Mouse (Mus musculus) 3T3-L1 (cell line): ENCODE results near the gene Tchp.
A peak's percentile ranks its signal among the peaks of the same experiment; 100 is the strongest.

Experiments
- DNase-seq: peaks from one replicate; pipeline ENCODE4 v3.0.0-alpha.2; 2015; ENCODE audit warnings: low read depth, low spot score

Tchp gene

DNA sequence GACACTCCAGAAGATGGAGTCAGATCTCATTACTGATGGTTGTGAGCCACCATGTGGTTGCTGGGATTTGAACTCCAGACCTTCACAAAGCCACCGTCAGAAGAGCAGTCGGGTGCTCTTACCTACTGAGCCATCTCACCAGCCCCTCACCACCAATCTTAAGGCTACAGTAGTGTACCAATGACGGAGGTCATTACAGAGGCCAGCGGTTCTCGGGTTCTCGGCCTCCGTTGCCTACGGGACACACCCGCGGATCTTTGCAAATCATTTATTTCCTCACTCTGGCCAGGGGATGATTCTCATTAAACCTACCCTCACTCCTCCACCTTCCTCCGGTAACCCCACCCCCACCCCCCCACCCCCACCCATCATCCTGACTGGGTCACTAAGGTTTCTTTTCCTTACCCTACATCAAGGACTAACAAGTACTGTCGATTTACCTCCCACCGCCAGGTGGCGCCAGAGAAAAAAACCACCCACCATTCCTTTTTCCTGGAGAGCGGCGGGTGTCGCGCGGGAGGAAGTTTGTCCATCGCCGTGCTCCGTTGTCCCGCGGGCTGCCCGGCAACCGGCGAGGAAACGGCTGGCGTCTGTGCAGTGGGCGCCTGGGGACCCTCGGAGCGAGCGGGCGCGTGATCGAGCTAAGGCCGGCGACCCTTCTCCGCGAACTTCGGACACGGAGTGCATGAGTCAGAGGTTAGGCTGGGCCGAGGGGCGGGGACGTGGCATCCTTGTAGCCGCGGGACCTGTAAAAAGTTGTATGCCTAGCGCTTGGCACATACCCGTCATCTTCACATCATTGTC, at the start of gene Tchp:
Tchp (plus strand) TSS at position 496 of the 804 bp plus-strand sequence.
- peak; percentile 98 for DNase-seq

DNA sequence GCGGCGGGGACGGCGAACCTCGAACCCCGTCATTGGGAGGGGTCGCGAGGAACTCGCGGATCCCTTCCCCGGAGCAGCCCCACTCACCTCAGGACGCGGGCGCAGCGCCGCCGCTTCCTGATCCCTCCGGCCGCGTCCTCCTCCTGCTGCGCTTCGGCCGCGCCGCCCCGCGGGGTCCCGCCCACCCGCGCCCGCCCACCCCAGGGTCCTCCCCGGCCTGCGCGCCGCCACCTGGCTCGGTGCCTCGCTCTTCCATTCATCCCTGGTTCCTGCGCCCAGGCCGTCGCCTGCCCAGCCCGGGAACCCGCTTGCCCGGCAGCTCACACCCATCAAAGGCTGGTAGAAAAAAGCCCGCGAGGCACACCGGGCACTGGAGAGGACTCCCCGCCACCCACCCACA, 49.3 kb upstream of the Tchp start, which contains the start of gene Trpv4:
Trpv4 (minus strand) TSS at position 167 of the 400 bp plus-strand sequence.
- no peak for DNase-seq

DNA sequence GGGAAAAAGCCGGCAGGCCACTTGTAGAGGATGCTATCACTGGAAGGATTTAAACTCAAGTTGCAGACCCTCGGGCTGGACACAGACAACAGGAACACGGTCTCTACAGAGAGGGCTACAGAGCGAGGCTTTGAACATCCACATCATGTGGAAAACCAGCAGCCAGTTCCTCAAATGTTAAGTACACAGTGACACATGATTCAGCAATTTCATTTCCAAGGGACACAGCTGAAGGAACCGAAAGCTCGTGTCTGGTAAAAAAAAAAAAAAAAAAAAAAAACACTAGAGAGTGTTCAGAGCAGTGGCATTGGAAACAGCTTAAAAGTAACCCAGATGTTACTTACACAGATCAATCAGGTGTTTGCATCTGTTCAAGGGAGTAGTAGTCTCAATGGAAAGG, 46.5 kb upstream of the Tchp start:
- no peak for DNase-seq

DNA sequence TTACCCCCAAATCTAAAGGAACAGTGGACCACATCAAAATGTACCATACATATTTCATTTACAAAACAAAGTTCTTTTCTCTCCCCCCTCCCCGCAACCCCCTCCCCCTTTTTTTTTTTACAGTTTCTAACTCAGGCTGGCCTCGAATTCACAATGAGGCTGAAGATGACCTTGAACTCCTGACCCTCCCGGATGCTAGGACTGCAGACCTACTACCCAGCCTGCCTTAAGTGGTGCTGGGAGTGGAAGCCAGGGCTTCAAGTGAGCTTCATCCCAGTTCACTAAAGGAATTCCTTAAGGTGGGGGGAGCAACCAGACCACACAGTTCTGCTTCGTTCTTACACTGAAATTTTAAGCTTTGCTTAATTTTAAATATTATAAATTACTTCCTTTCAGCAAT, 43.4 kb upstream of the Tchp start:
- no peak for DNase-seq

DNA sequence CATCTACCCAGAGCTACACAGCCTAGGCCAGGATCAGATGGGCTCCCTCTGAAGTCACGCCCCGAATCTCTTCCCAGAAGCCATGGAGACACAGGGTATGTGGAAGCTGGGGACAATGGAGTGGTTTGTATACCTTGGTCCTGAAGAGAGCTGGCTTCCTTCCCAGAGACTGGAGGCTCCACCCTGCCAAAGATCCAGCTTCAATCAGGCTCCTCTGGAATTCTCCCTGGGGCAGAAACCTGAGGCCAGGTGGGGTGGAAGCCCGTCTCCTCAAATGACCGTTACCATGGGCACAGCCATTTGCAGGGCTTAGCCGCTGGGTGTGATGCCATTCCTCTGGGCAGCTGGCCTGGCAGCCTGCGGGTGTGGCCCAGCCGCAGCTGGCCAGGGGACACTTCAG, 42.8 kb upstream of the Tchp start:
- DNase-seq: peak; percentile 72

DNA sequence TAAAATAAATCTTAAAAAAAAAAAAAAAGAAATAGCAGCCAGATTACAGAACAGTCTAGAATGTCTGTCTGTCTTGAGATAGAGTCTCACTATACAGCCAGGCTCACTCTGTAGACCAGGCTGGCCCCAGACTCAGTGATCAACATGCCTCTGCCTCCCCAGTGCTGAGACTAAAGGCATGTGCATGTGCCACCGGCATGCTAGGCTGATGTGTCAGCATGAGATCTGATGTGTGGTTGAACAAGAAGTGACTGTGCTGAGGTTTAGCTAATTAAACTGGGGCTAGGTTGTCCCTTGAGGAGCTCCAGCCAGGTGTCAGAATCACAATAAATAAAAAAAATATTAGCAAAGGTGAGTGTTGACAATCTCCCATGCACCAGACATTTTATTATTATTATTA, 40.9 kb upstream of the Tchp start:
- DNase-seq: peak; percentile 35

DNA sequence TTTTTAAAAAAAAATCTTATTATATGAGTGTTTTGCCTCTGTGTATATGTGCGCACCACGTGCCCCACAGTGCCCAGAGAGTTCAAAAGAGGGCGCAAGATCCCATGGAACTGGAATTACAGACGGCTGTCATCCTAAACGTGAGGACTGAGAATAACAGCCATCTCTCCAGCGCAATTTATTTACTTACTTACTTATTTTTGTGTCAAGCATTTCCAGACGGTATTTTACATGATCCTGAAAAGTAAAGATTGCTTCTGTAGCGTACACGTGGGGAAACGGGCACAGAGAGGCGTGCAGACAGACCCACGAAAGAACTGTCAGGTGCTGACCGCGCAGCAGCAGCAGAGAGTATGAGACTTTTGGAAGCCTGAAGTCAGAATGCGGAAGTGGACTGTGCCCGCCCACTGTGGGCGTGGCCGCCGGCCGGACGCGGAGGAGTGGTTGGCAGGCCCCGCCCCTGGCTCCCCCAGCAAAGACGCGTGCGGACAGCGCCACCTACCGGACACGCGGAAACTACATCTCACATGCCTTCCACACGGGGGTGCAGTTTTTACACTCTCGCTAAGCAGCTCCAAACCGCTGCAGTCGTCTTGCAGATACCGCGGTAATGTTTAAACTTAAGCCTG, 40.2 kb upstream of the Tchp start:
- peak; percentile 99 for DNase-seq

DNA sequence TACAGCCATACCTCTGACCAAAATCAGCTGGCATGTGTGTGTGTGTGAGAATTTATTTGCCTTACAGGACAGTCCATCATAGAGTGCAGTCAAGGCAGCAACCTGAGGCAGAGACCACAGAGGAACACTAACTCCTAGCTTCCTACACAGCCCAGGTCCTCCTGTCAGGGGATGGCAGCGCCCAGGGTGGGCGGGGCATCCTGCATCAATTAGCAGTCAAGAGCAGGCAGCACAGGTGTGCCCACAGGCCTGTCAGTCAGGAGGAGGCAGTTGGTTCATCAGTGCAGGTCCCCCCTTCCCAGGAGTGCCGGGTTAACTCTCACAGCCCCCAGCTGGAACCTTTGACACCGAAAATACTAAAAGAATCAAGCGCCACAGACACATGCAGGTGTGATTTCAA, 38.5 kb upstream of the Tchp start:
- DNase-seq: no peak

DNA sequence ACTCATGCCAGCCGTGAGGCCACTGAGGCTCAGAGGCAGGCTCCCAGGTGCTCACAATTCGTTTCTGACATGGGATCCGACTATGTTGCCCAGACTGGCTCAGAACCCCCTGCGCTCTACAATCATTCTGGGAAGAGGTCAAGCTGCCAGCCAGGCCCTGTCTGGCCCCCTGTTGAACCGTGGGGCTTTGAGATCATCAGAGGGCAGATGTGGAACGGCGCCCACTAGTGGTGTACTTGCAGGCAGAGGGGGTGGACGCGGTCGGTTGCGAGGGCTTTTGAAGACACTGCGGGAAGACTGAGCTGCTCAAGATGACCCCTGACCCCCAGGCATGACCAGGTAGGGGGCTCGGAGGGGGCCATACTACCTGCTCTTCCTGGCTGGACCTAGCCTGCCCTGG, 34.4 kb upstream of the Tchp start:
- no peak for DNase-seq

DNA sequence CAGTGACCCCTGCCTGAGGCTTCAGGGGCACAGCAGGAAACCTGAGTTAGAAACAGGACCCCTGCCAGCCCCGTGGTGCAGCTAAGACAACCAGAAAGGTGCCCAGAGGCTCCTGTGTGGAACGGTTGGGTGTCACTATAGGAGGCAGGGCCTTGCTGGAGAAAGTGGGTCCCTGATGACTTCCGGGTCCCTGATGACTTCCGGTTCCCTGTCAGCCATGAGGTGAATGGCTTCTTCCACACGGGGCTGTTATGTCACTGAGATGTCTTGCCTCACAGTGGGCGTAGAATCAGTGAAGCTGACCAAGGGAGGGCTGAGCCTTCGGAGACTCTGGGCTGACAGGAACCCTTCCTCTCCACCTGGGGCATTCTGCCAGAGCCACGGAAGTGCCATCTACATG, 33.0 kb upstream of the Tchp start:
- DNase-seq: no peak

DNA sequence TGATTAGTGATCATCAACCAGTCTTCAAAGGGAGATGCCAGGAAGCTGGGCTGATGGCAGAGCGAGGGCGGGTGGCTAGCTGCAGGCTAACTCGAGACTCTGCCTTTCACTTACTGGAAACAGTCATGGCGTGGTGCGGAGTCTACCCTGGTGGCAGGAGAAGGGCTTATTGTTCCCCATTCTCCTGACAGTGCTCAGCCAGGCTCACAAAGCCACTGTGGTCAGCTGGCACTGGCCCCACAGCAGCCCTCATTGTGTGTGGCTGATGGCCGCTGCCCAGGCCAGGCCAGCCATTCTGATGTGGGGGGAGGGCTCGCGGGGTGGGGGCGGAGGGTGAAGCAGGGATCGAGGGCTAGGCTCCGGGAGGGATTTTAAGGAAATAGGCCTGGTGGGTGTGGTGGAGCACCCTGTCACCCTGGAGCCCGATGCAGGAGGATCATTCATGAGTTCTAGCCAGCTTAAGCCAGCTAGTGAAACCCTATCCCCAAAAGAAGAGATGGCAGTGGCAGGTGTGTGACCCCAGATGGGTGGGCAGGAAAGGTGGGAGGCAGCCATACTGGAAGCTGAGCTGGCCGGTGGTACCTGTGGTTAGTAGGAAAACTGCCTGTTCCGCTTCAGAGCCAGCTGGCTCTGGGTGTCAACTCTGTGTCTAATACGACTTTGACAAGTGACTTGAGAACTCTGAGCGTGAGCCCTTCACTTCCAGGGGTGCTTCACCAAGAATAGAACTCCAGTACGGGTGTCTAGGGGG, 27.5 kb upstream of the Tchp start:
- no peak for DNase-seq

DNA sequence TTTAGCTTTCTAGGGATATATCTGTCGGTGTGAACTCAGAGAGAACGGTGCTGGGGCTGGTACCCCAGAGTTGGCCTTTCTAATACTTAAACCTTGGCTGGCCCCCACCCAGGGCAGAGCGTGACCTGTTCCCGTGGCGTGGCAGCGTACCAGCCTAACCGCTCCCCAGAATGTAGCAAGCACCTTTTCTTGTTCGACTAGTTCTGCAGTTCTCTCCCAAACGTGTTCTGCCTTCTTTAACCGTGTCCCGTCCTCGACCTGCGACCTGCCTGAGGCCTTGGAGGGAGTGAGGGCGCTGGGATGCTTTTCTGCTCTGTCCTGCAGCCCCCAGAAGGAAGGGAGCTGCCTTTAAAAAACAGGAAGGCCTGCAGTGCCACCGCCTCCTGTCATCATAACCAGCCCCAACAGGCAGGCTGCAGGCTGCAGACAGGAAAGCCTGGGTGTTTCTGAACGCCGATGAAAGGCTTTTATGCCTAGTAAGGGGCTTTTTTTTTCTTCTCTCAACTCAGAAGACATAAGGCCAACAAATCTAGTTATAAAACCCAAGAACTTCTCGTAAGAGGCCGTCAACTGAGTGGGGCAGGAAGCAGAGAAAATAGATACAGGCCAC, 26.8 kb upstream of the Tchp start:
- no peak for DNase-seq

DNA sequence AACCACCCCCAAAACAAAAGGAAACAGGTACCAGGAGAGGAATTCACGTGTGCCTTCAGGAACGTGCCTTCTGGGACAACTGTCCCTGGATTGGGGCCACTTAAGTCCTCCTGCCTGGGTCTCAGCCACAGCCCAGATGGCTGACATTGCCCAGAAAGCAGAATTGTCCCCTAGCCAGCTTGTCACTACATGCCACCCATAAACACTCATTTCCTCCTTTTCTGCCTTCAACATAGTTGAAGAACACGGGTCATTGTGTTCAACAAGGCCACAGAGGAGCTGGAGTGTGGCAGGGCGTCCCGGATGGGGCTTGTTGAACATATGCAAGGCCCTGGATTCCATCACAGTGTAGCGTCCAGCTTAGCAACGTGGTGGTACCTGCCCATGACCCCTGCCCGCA, 25.8 kb upstream of the Tchp start:
- no peak for DNase-seq

DNA sequence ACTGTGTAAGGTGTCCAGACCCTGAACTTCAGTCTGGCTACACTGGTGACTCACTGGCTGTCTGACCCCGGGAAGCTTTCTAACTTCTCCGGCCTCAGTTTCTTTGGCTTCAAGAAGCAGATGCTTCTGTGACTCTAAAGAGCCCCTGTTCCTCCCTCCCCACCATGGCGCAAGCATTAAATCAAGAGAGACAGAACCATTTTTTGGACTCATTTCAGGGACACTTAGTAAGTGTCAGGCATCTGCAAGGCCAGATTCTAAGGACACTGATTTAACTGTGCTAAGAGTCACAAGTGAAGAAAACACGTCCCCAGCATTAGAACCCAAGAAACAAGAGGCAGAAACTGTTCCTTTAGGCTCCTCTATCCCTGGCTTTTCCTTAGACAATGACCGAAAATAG, 21.6 kb upstream of the Tchp start:
- DNase-seq: no peak

DNA sequence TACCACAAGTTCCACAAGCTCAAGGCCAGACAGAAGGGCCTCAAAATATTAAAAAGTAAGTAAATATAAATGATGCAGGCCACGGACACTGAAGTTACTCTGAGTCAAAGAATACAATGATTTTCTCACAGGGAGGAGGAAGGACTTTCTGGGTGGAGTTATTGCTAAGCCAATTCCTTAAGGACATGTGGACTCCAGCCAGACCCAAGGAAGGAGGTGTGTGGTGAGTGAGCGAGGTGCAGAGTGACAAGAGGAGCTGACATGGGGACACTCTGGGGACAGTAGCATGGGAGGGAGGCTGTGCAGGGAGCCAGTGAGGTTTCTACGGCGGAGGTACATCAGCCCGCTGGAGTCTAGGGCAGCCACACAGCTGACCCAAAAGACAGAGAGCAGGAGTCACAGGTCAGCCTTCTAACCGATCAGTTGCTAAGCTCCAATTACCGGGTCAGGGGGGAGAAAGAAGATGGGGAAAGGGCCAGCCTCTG, 20.8 kb upstream of the Tchp start:
- DNase-seq: no peak

DNA sequence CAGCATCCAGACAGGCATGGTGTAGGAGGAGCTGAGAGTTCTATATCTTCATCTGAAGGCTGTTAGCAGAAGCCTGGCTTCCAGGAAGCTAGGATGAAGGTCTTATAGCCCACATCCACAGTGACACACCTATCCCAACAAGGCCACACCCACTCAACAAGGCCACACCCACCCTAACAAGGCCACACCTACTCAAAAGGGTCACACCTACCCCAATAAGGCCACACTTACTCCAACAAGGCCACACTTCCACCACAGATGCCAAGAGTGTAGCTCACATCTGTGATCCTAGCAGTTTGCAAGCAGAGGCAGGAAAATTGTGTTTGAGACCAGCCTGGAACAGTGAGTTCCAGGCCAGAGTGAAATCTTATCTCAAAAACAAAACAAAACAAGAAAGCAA, 19.7 kb upstream of the Tchp start:
- no peak for DNase-seq

DNA sequence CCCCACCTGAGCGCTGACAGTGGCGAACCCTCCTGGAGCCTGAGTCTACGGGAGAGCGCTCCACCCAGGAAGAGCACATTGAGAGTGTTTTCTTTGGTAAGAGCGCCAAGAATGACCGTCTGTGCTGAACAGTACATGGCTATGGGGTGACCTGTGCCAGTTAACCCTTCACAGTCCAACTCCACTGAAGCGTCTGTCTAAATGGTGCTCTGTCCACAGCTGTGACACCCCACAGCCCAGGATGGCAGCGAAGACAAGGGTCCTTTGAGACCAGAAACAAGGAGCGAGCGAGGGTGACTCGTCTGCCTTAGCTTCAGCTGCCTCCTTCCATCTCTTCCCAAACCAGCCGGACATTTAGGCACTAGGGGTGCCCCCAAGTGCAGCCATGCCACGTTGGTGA, 18.9 kb upstream of the Tchp start:
- no peak for DNase-seq

DNA sequence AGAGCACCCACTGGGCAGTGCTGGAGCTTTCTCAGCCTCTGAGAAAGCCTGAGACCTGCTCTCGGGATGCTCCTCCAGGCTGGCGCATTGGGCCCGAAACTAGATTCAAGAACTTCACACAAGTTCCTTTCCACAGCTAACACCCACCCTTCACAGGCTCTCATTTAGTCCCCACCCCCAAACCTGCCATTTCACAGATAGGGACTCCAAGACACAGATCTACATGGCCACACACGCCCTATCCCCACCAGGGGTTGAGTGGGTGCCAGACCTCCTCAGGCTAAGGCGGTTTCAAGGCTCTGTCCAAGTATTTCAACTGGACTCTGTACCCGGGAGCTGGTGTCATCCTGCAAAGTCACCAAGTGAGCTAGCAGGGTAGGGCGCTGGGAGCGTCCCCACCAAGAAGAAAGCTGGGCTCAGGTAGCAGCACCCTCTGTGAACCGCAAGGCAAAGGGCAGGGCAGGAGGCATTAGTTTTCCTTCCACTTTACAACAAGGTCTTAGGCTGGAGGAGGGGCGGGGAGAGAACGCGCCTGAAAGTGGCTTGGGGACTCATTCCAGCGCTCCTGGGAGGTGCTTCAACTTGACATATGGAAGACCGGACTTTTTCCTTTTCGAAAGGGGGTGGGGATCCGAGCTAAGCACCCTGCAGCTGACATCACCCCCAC, 17.7 kb upstream of the Tchp start:
- DNase-seq: peak; percentile 43

DNA sequence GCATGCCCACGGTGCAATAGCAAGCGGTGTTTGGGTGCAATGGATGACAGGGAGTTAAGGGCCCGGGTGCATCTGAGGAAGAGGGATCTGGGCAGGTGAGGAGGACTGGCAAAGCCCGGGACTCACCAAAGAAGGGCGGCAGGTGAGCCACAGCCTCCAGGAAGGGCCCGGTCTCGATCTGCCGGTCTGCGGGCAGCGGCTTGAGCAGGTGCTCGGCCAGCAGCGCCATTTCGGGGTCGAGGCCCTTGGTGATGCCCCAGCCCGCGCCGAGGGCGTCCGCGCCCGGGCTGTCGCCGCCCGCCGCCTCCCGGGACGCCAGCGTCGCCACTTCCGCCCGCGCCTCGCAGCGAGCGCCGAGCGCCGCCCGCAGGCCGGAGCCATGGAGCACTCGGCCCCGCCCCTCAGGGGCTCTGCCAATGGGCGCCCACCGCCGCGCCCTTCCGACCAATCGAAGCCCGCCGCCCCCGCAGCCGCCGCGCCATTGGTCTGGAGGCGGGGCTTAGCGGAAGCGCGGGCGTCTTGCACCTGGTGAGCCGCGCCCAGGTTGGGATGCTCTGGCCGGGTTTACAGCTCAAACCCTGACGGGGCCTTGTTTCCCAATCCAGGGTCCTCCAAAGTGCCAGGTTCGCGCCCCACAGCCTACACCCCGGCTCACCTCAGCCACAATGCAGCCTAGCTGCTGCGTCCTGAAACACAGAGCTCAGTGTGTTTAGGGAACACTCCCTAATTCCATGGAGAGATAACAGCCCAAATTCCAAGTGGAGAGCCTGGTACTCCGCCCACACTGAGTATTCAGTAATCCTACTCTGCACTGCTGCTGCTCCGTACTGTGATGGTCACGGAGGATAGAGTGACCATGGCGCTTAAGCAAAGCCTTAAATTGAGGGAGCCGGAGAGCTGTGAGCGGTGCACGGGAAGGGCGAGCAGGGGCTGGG, 16.7 kb upstream of the Tchp start, which contains the start of gene Gltp:
Gltp (minus strand) TSS at position 352 of the 935 bp plus-strand sequence.
- peak; percentile 91 for DNase-seq

DNA sequence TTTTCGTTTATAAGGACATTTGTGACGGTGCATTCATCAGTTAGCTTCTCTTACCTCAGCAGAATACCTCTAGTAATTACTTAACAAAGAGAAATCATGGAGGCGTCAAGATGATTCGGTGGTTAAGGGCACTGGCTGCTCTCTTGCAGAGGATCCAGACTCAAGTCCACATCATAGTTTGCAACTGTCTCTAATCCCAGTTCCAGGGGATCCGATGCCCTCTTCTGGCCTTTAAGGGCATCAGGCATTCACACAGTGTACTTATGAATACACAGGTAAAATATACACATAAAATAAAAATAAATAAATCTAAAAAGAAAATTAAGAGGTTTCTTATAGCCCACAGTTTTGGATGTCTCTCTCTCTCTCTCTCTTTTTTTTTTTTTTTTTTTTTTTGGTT, 11.8 kb upstream of the Tchp start:
- DNase-seq: peak; percentile 60
